Mouse (Mus musculus) C2C12 (cell line): Measurements from ENCODE around the gene Clybl.

Experiments used
- CEBPB ChIP-seq: IDR thresholded peaks from one replicate; pipeline ENCODE4 v1.6.1; 2011; ENCODE audit warnings: low read depth, mild to moderate bottlenecking, control low read depth, moderate library complexity
- CTCF ChIP-seq: IDR thresholded peaks from one replicate; pipeline ENCODE4 v1.5.1; 2011; ENCODE audit not compliant: control insufficient read depth, insufficient read depth, insufficient read length
- MAX ChIP-seq: IDR thresholded peaks from one replicate; pipeline ENCODE4 v1.6.1; 2011; ENCODE audit warnings: mild to moderate bottlenecking, control low read depth
- MYOD1 ChIP-seq: IDR thresholded peaks from one replicate; pipeline ENCODE4 v1.6.1; 2011; ENCODE audit warnings: low read depth; ENCODE audit not compliant: control insufficient read depth, insufficient read length
- MYOG ChIP-seq: IDR thresholded peaks from one replicate; pipeline ENCODE4 v1.6.1; 2011; ENCODE audit not compliant: control insufficient read depth, insufficient read length; ENCODE audit errors: extremely low read depth
- USF1 ChIP-seq: IDR thresholded peaks from one replicate; pipeline ENCODE4 v1.6.1; 2011; ENCODE audit warnings: low read depth, mild to moderate bottlenecking, control low read depth, moderate library complexity

GRCm38 (mm10) chr14:122424441-122424840 is 242.9 kb downstream of the Clybl start:
- TF ChIP-seq CTCF, result no peak
- no peak for TF ChIP-seq CEBPB
- TF ChIP-seq MYOD1, result no peak
- no peak for TF ChIP-seq MYOG
- no peak for TF ChIP-seq MAX
- TF ChIP-seq USF1, result no peak
